In the genomic region with DNA sequence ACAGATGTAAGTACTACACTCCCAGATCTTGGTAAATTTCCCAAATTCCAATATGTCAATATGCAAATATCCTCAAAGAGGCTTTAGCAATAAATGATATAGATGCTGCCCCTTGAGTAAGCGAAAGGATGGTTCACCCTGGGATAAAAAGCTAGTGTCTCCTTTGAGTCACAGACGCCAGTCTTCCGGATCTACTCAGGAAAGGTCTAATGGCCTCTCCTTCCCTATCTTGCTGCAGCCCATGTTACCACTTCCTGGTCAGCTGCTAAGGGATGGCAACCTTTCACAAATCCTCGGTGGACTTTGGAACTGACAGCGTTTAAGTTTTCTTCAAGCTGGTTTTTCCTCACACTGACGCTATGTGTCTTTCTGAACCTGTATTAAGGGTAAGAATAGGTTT, we compare ENCODE assay signal across 14 mouse cellular contexts. TPM values are rescaled to one million over a fixed set of nuclear protein-coding genes. Genes with fewer than 3 reads are reported as not detected.
A peak's percentile ranks its signal among the peaks of the same experiment; 100 is the strongest.
DNase-seq lines count a peak whose midpoint lies in the region; ATAC-seq and TF ChIP-seq lines count a peak whose summit lies in the region.
"Had no signal": no experiment of that assay in that cellular context is flagged by ENCODE, and none has a peak within 500 bp of the region (broad histone marks: within the 10 kb centered on the region; RNA-seq: fewer than 3 reads in every experiment).

No protein-coding gene starts in this region.

- no peak overlapping the region for H3K9ac ChIP-seq in kidney, embryonic 15.5 days
- no peak overlapping the region for H3K9ac ChIP-seq in embryonic facial prominence, embryonic 15.5 days
- no peak overlapping the region for H3K9ac ChIP-seq in intestine, postnatal 0 days (ENCODE audit: low read depth, low read length)
- no peak overlapping the region for H3K9ac ChIP-seq in forebrain, embryonic 11.5 days (ENCODE audit: low read length)
- H3K9ac ChIP-seq: forebrain, postnatal 0 days had no signal

- DNase-seq in kidney, postnatal 10 days = no peak
- DNase-seq in lung, postnatal 36 days = peak; percentile 64
- no peak for DNase-seq in testis, postnatal 14 days (ENCODE audit: low spot score)
- no peak for DNase-seq in forebrain, embryonic 11.5 days (ENCODE audit: low spot score)
- no peak for DNase-seq in thymus, postnatal 4 days
- DNase-seq: cerebellum, adult 8-10 months; forebrain, postnatal 0 days had no signal

- WGBS in kidney, embryonic 15.5 days = 69% methylated on average over 6 of the region's 6 CpGs
- WGBS in embryonic facial prominence, embryonic 15.5 days = 76% methylated on average over 6 of the region's 6 CpGs
- 50% methylated on average over 6 of the region's 6 CpGs for WGBS in intestine, postnatal 0 days
- WGBS in forebrain, embryonic 11.5 days = 88% methylated on average over 6 of the region's 6 CpGs

- H3K9me3 ChIP-seq in kidney, embryonic 15.5 days (replicated peaks) = no peaks in the 10 kb centered on the region
- no peaks in the 10 kb centered on the region for H3K9me3 ChIP-seq in embryonic facial prominence, embryonic 15.5 days (replicated peaks)
- no peaks in the 10 kb centered on the region for H3K9me3 ChIP-seq in intestine, postnatal 0 days (ENCODE audit: control insufficient read depth)
- no peaks in the 10 kb centered on the region for H3K9me3 ChIP-seq in forebrain, embryonic 11.5 days (ENCODE audit: control insufficient read depth, low read length)
- H3K9me3 ChIP-seq: heart, embryonic 10.5 days had no signal

- peak overlapping the region; percentile 78 for H3K27ac ChIP-seq in kidney, embryonic 15.5 days
- peak overlapping the region; percentile 84 for H3K27ac ChIP-seq in embryonic facial prominence, embryonic 15.5 days (replicated peaks)
- peak overlapping the region; percentile 69 for H3K27ac ChIP-seq in intestine, postnatal 0 days (ENCODE audit: low read depth, low read length)
- no peak overlapping the region for H3K27ac ChIP-seq in forebrain, embryonic 11.5 days (ENCODE audit: low read depth, low read length)
- H3K27ac ChIP-seq: left cerebral cortex, adult 2 months; macrophage had no signal

- no peak for ATAC-seq in kidney, embryonic 15.5 days (replicated peaks; ENCODE audit: low FRiP score)
- ATAC-seq in embryonic facial prominence, embryonic 15.5 days (ENCODE audit: insufficient number of reproducible peaks, low FRiP score, low TSS enrichment, low read depth) = no peak
- ATAC-seq in intestine, postnatal 0 days = peak; percentile 81
- ATAC-seq in forebrain, embryonic 11.5 days (replicated peaks; ENCODE audit: low FRiP score) = no peak
- ATAC-seq: forebrain, postnatal 0 days had no signal

- H3K36me3 ChIP-seq in kidney, embryonic 15.5 days = no peaks in the 10 kb centered on the region
- H3K36me3 ChIP-seq in embryonic facial prominence, embryonic 15.5 days = no peaks in the 10 kb centered on the region
- H3K36me3 ChIP-seq in intestine, postnatal 0 days (ENCODE audit: control insufficient read depth, insufficient read depth) = no peaks in the 10 kb centered on the region
- H3K36me3 ChIP-seq in forebrain, embryonic 11.5 days (ENCODE audit: control insufficient read depth, insufficient read depth, low read length) = no peaks in the 10 kb centered on the region
- H3K36me3 ChIP-seq: heart, embryonic 10.5 days had no signal

- H3K4me2 ChIP-seq in kidney, embryonic 15.5 days = no peak overlapping the region
- no peak overlapping the region for H3K4me2 ChIP-seq in embryonic facial prominence, embryonic 15.5 days (replicated peaks)
- H3K4me2 ChIP-seq in intestine, postnatal 0 days (replicated peaks; ENCODE audit: low read depth) = no peak overlapping the region
- H3K4me2 ChIP-seq in forebrain, embryonic 11.5 days (ENCODE audit: low read depth, low read length, severe bottlenecking) = no peak overlapping the region

- no peaks in the 10 kb centered on the region for H3K27me3 ChIP-seq in kidney, embryonic 15.5 days
- H3K27me3 ChIP-seq in embryonic facial prominence, embryonic 15.5 days = no peaks in the 10 kb centered on the region
- no peaks in the 10 kb centered on the region for H3K27me3 ChIP-seq in intestine, postnatal 0 days (replicated peaks; ENCODE audit: control insufficient read depth, insufficient read depth, low read length)
- no peaks in the 10 kb centered on the region for H3K27me3 ChIP-seq in forebrain, embryonic 11.5 days (ENCODE audit: control insufficient read depth, insufficient read depth, low read length)

- H3K4me3 ChIP-seq in kidney, embryonic 15.5 days (replicated peaks) = no peak overlapping the region
- H3K4me3 ChIP-seq in embryonic facial prominence, embryonic 15.5 days (replicated peaks) = no peak overlapping the region
- no peak overlapping the region for H3K4me3 ChIP-seq in intestine, postnatal 0 days (ENCODE audit: low read depth, low read length)
- no peak overlapping the region for H3K4me3 ChIP-seq in forebrain, embryonic 11.5 days (ENCODE audit: low read depth, low read length)
- H3K4me3 ChIP-seq: left cerebral cortex, adult 2 months had no signal

- TF ChIP-seq CTCF in intestine, postnatal 0 days (IDR thresholded peaks at IDR 0.05; ENCODE audit: low read depth) = no peak

- peaks cover 27% of the 10 kb centered on the region for H3K4me1 ChIP-seq in kidney, embryonic 15.5 days
- peaks cover 26% of the 10 kb centered on the region for H3K4me1 ChIP-seq in embryonic facial prominence, embryonic 15.5 days
- H3K4me1 ChIP-seq in intestine, postnatal 0 days (replicated peaks; ENCODE audit: control insufficient read depth, insufficient read depth, low read length) = no peaks in the 10 kb centered on the region
- H3K4me1 ChIP-seq in forebrain, embryonic 11.5 days (replicated peaks; ENCODE audit: control insufficient read depth, insufficient read depth, low read length) = no peaks in the 10 kb centered on the region

RNA-seq across cellular contexts. Expression of a gene that starts 24.0 kb away (rescaled TPM):
- polyA plus RNA-seq in kidney, embryonic 15.5 days (2015; fragmentation: Nextera tagmentation; extraction: Ambion mirVana) = 5.2 and 7.1 TPM in 2 replicates
- polyA plus RNA-seq in embryonic facial prominence, embryonic 15.5 days (2015; fragmentation: Nextera tagmentation; extraction: Ambion mirVana) = 9.5 and 10.9 TPM in 2 replicates
- 5.7 and 5.8 TPM in 2 replicates for polyA plus RNA-seq in intestine, postnatal 0 days (2015; fragmentation: Nextera tagmentation; extraction: Ambion mirVana)
- 0.67 and 0.79 TPM in 2 replicates for polyA plus RNA-seq in forebrain, embryonic 11.5 days (2014; fragmentation: Nextera tagmentation; extraction: Ambion mirVana)

RNA-seq across cellular contexts. Expression of a gene that starts 28.5 kb away (rescaled TPM):
- polyA plus RNA-seq in kidney, embryonic 15.5 days (2015; fragmentation: Nextera tagmentation; extraction: Ambion mirVana) = 16.2 and 16.3 TPM in 2 replicates
- polyA plus RNA-seq in embryonic facial prominence, embryonic 15.5 days (2015; fragmentation: Nextera tagmentation; extraction: Ambion mirVana) = 12.0 and 15.0 TPM in 2 replicates
- polyA plus RNA-seq in intestine, postnatal 0 days (2015; fragmentation: Nextera tagmentation; extraction: Ambion mirVana) = 4.7 and 5.9 TPM in 2 replicates
- 15.8 and 19.8 TPM in 2 replicates for polyA plus RNA-seq in forebrain, embryonic 11.5 days (2014; fragmentation: Nextera tagmentation; extraction: Ambion mirVana)

RNA-seq across cellular contexts. Expression of a gene that starts 32.9 kb away (rescaled TPM):
- polyA plus RNA-seq in kidney, embryonic 15.5 days (2015; fragmentation: Nextera tagmentation; extraction: Ambion mirVana) = 0.13 TPM in 1 of 2 replicates, not detected in the other
- not detected in 2 replicates for polyA plus RNA-seq in embryonic facial prominence, embryonic 15.5 days (2015; fragmentation: Nextera tagmentation; extraction: Ambion mirVana)
- 0.16 TPM in 1 of 2 replicates, not detected in the other for polyA plus RNA-seq in intestine, postnatal 0 days (2015; fragmentation: Nextera tagmentation; extraction: Ambion mirVana)
- not detected in 2 replicates for polyA plus RNA-seq in forebrain, embryonic 11.5 days (2014; fragmentation: Nextera tagmentation; extraction: Ambion mirVana)
- polyA plus RNA-seq: embryonic facial prominence, embryonic 11.5 days; heart, embryonic 10.5 days; macrophage had no signal

RNA-seq across cellular contexts. Expression of a gene that starts 33.6 kb away (rescaled TPM):
- polyA plus RNA-seq in kidney, embryonic 15.5 days (2015; fragmentation: Nextera tagmentation; extraction: Ambion mirVana) = not detected in 2 replicates
- not detected in 2 replicates for polyA plus RNA-seq in embryonic facial prominence, embryonic 15.5 days (2015; fragmentation: Nextera tagmentation; extraction: Ambion mirVana)
- not detected in 2 replicates for polyA plus RNA-seq in intestine, postnatal 0 days (2015; fragmentation: Nextera tagmentation; extraction: Ambion mirVana)
- not detected in 2 replicates for polyA plus RNA-seq in forebrain, embryonic 11.5 days (2014; fragmentation: Nextera tagmentation; extraction: Ambion mirVana)
- polyA plus RNA-seq: forebrain, postnatal 0 days; heart, embryonic 10.5 days; macrophage had no signal

RNA-seq across cellular contexts. Expression of a gene that starts 44.5 kb away (rescaled TPM):
- polyA plus RNA-seq in kidney, embryonic 15.5 days (2015; fragmentation: Nextera tagmentation; extraction: Ambion mirVana) = 119 and 126 TPM in 2 replicates
- polyA plus RNA-seq in embryonic facial prominence, embryonic 15.5 days (2015; fragmentation: Nextera tagmentation; extraction: Ambion mirVana) = 102 and 105 TPM in 2 replicates
- polyA plus RNA-seq in intestine, postnatal 0 days (2015; fragmentation: Nextera tagmentation; extraction: Ambion mirVana) = 45.0 and 45.3 TPM in 2 replicates
- polyA plus RNA-seq in forebrain, embryonic 11.5 days (2014; fragmentation: Nextera tagmentation; extraction: Ambion mirVana) = 147 and 153 TPM in 2 replicates
